Mouse (Mus musculus): Measurements from ENCODE around the gene Knop1. TPM values are rescaled to one million over a fixed set of nuclear protein-coding genes. Genes with fewer than 3 reads are reported as not detected.

Knop1 gene
- total and polyA plus RNA-seq, 3 experiments: 46.8 to 66.9 TPM; not detected in 1

GRCm38 (mm10) chr7:118807899-118808298 lies 48.2 kb downstream of the Knop1 start:
- Histone ChIP-seq H3K4me1 (ENCODE audit: control insufficient read depth in 1 of 2, insufficient read depth in 2 of 2, low read length in 2 of 2) (no peaks in the 10 kb centered on the region), H3K27ac (ENCODE audit: control insufficient read depth, low read depth, low read length) (no peak overlapping the region), H3K36me3 (ENCODE audit: control insufficient read depth in 1 of 2, insufficient read depth in 2 of 2, low read length in 2 of 2) (no peaks in the 10 kb centered on the region), H3K27me3 (ENCODE audit: control insufficient read depth in 1 of 2, insufficient read depth in 2 of 2, low read length in 2 of 2) (no peaks in the 10 kb centered on the region), H3K9ac (ENCODE audit: control insufficient read depth, low read depth, low read length, poor library complexity, severe bottlenecking) (no peak overlapping the region), H3K79me2 (ENCODE audit: control insufficient read depth, insufficient read depth, low read length, poor library complexity) (no peaks in the 10 kb centered on the region), H3K9me3 (replicated peaks; ENCODE audit: insufficient read depth, low read length) (no peaks in the 10 kb centered on the region), H3K4me3 (ENCODE audit: control insufficient read depth in 1 of 2, insufficient read depth in 1 of 2, low read depth in 2 of 2, low read length in 2 of 2) (no peak overlapping the region)
- DNase-seq (ENCODE audit: low read depth, low spot score): no peak
- TF ChIP-seq POLR2AphosphoS5 (IDR thresholded peaks at IDR 0.05; ENCODE audit: borderline replicate concordance, low read depth, low read length): no peak
- no peak for TF ChIP-seq SMC3 (IDR thresholded peaks at IDR 0.05; ENCODE audit: low read depth, low read length)
- TF ChIP-seq MYB (IDR thresholded peaks at IDR 0.05; ENCODE audit: low read depth, low read length): no peak
- no peak for TF ChIP-seq MAFK (IDR thresholded peaks at IDR 0.05; ENCODE audit: borderline replicate concordance, low read depth, low read length)
- TF ChIP-seq ZC3H11A (IDR thresholded peaks at IDR 0.05; ENCODE audit: low read depth, low read length): no peak
- TF ChIP-seq ELF1 (IDR thresholded peaks at IDR 0.05; ENCODE audit: low read depth, low read length): no peak
- TF ChIP-seq ZNF384 (IDR thresholded peaks at IDR 0.05; ENCODE audit: low read depth, low read length): no peak
- TF ChIP-seq MEF2A (IDR thresholded peaks at IDR 0.05; ENCODE audit: extremely low read depth, insufficient replicate concordance, low read depth, low read length, poor library complexity, severe bottlenecking): no peak
- no peak for TF ChIP-seq TCF12 (IDR thresholded peaks at IDR 0.05; ENCODE audit: low read depth, low read length)
- no peak for TF ChIP-seq NRF1 (IDR thresholded peaks at IDR 0.05; ENCODE audit: insufficient read depth, low read depth, low read length, poor library complexity, severe bottlenecking)
- TF ChIP-seq UBTF (IDR thresholded peaks at IDR 0.05; ENCODE audit: borderline replicate concordance, insufficient read depth, low read depth, low read length): no peak
- TF ChIP-seq EP300 (IDR thresholded peaks at IDR 0.05; ENCODE audit: low read depth in 1 of 2, low read length in 2 of 2): no peak
- TF ChIP-seq ZMIZ1 (IDR thresholded peaks at IDR 0.05; ENCODE audit: low read depth, low read length): no peak
- no peak for TF ChIP-seq TAL1 (IDR thresholded peaks at IDR 0.05; ENCODE audit: low read length)
- no peak for TF ChIP-seq USF1 (IDR thresholded peaks at IDR 0.05; ENCODE audit: low read depth, low read length)

- H3K9ac ChIP-seq (ENCODE audit: control insufficient read depth, low read depth, low read length, poor library complexity, severe bottlenecking): no peak overlapping the region
- H3K27ac ChIP-seq (ENCODE audit: control insufficient read depth, low read depth, low read length): no peak overlapping the region
- no peak overlapping the region for H3K4me3 ChIP-seq (ENCODE audit: control insufficient read depth in 1 of 2, insufficient read depth in 1 of 2, low read depth in 2 of 2, low read length in 2 of 2)
- H3K79me2 ChIP-seq (ENCODE audit: control insufficient read depth, insufficient read depth, low read length, poor library complexity): no peaks in the 10 kb centered on the region
- no peaks in the 10 kb centered on the region for H3K4me1 ChIP-seq (ENCODE audit: control insufficient read depth in 1 of 2, insufficient read depth in 2 of 2, low read length in 2 of 2)
- H3K36me3 ChIP-seq (ENCODE audit: control insufficient read depth in 1 of 2, insufficient read depth in 2 of 2, low read length in 2 of 2): no peaks in the 10 kb centered on the region; a peak in 1 of 4 replicates
- H3K27me3 ChIP-seq (ENCODE audit: control insufficient read depth in 1 of 2, insufficient read depth in 2 of 2, low read length in 2 of 2): no peaks in the 10 kb centered on the region
- no peaks in the 10 kb centered on the region for H3K9me3 ChIP-seq (replicated peaks; ENCODE audit: insufficient read depth, low read length)
- TF ChIP-seq TAL1 (IDR thresholded peaks at IDR 0.05; ENCODE audit: low read length): no peak
- TF ChIP-seq ZNF384 (IDR thresholded peaks at IDR 0.05; ENCODE audit: low read depth, low read length): no peak
- TF ChIP-seq NELFE (IDR thresholded peaks at IDR 0.05; ENCODE audit: low read depth, low read length): no peak
- no peak for TF ChIP-seq RCOR1 (IDR thresholded peaks at IDR 0.05; ENCODE audit: low read depth, low read length)
- TF ChIP-seq GATA1 (IDR thresholded peaks at IDR 0.05; ENCODE audit: low read depth, low read length): no peak
- no peak for TF ChIP-seq MAX (IDR thresholded peaks at IDR 0.05; ENCODE audit: low read length)
- TF ChIP-seq CHD1 (IDR thresholded peaks at IDR 0.05; ENCODE audit: low read depth, low read length): no peak
- TF ChIP-seq MXI1 (IDR thresholded peaks at IDR 0.05; ENCODE audit: low read depth, low read length): no peak
- no peak for TF ChIP-seq TBP (IDR thresholded peaks at IDR 0.05; ENCODE audit: low read depth, low read length)
- TF ChIP-seq CHD2 (IDR thresholded peaks at IDR 0.05; ENCODE audit: low read length): no peak
- TF ChIP-seq POLR2AphosphoS5 (IDR thresholded peaks at IDR 0.05; ENCODE audit: borderline replicate concordance, low read depth, low read length): no peak
- TF ChIP-seq NRF1 (IDR thresholded peaks at IDR 0.05; ENCODE audit: insufficient read depth, low read depth, low read length, poor library complexity, severe bottlenecking): no peak
- TF ChIP-seq POLR2A (IDR thresholded peaks at IDR 0.05; ENCODE audit: control insufficient read depth in 1 of 2, insufficient read depth in 1 of 2, low read depth in 1 of 2, low read length in 2 of 2, poor library complexity in 1 of 2): no peak
- TF ChIP-seq MEF2A (IDR thresholded peaks at IDR 0.05; ENCODE audit: extremely low read depth, insufficient replicate concordance, low read depth, low read length, poor library complexity, severe bottlenecking): no peak
- no peak for TF ChIP-seq UBTF (IDR thresholded peaks at IDR 0.05; ENCODE audit: borderline replicate concordance, insufficient read depth, low read depth, low read length)
- no peak for TF ChIP-seq USF1 (IDR thresholded peaks at IDR 0.05; ENCODE audit: low read depth, low read length)
- no peak for TF ChIP-seq MYB (IDR thresholded peaks at IDR 0.05; ENCODE audit: low read depth, low read length)
- TF ChIP-seq POLR2AphosphoS2 (IDR thresholded peaks at IDR 0.05; ENCODE audit: low read length): no peak
- TF ChIP-seq EP300 (IDR thresholded peaks at IDR 0.05; ENCODE audit: low read depth in 1 of 2, low read length in 2 of 2): no peak
- no peak for DNase-seq (ENCODE audit: low read depth, low spot score)
Observed at GRCm38 (mm10) chr7:118806631-118807411, 49.2 kb downstream of the Knop1 start.
